Mouse (Mus musculus) hindbrain, embryonic 16.5 days (tissue): ENCODE results near the gene Rmdn3. TPM values are rescaled to one million over a fixed set of nuclear protein-coding genes. Genes with fewer than 3 reads are reported as not detected.

Experiments used
- polyA plus RNA-seq: library from polyadenylated mRNA; unstranded; fragments of >200 nt; fragmentation: Nextera tagmentation; extraction: Ambion mirVana; gene quantifications from 2 replicates; pipeline ENCODE4 v1.2.1, GENCODE M21; 2015

The Rmdn3 gene
- polyA plus RNA-seq, 1 experiment from 2014 or later, result 50.1 TPM

Other genes with a start within 250 kb of the Rmdn3 start
- gene Chst14, start 230.5 kb downstream of the Rmdn3 start, polyA plus RNA-seq, result 5.3 and 7.3 TPM in 2 replicates
- 41.7 and 44.1 TPM in 2 replicates for gene Ccdc32, start 127.6 kb downstream of the Rmdn3 start, polyA plus RNA-seq
- 3.7 and 4.1 TPM in 2 replicates for gene Rpusd2, start 122.2 kb downstream of the Rmdn3 start, polyA plus RNA-seq
- gene Knl1, start 109.9 kb downstream of the Rmdn3 start, polyA plus RNA-seq, result 8.3 and 9.7 TPM in 2 replicates
- 10.6 and 12.7 TPM in 2 replicates for gene Rad51, start 44.2 kb downstream of the Rmdn3 start, polyA plus RNA-seq
- gene Gchfr, start 10.7 kb upstream of the Rmdn3 start, polyA plus RNA-seq, result 10.9 and 16.2 TPM in 2 replicates
- gene Gm14137, start 17.5 kb upstream of the Rmdn3 start, polyA plus RNA-seq, result 0.86 TPM in 2 replicates
- gene Zfyve19, start 51.6 kb upstream of the Rmdn3 start, polyA plus RNA-seq, result 70.4 and 75.7 TPM in 2 replicates
- 23.3 and 23.6 TPM in 2 replicates for gene Dnajc17, start 51.8 kb upstream of the Rmdn3 start, polyA plus RNA-seq
- not detected in 2 replicates for gene Ppp1r14d, start 72.9 kb upstream of the Rmdn3 start, polyA plus RNA-seq
- 0.71 and 0.79 TPM in 2 replicates for gene Spint1, start 80.3 kb upstream of the Rmdn3 start, polyA plus RNA-seq
- gene Rhov, start 114.2 kb upstream of the Rmdn3 start, polyA plus RNA-seq, result 48.2 and 56.9 TPM in 2 replicates
- gene Vps18, start 131.7 kb upstream of the Rmdn3 start, polyA plus RNA-seq, result 28.2 and 30.4 TPM in 2 replicates
- gene Dll4, start 168.8 kb upstream of the Rmdn3 start, polyA plus RNA-seq, result 5.3 and 6.0 TPM in 2 replicates
- 12.3 and 14.9 TPM in 2 replicates for gene Chac1, start 194.2 kb upstream of the Rmdn3 start, polyA plus RNA-seq